Mouse (Mus musculus) liver, embryonic 12.5 days (tissue): ENCODE results near the gene Actg1. TPM values are rescaled to one million over a fixed set of nuclear protein-coding genes. Genes with fewer than 3 reads are reported as not detected.

ENCODE experiments used
- ATAC-seq: fragments of 200-750 bp; cut with Nextera tagmentation; 2 replicates; pipeline ENCODE4 v1.8.0; 2017; ENCODE audit warnings: moderate number of reproducible peaks, mild to moderate bottlenecking, moderate library complexity
- H3K27ac ChIP-seq: fragments of 300-500 bp; sonication (generic); 2 replicates; pipeline ENCODE4 v1.5.1; 2016; ENCODE audit warnings: mild to moderate bottlenecking
- H3K27me3 ChIP-seq: fragments of 300-500 bp; sonication (generic); replicated peaks from 2 replicates; pipeline ENCODE4 v1.6.1; 2016; ENCODE audit warnings: mild to moderate bottlenecking, moderate library complexity
- H3K36me3 ChIP-seq: fragments of 300-500 bp; sonication (generic); 2 replicates; pipeline ENCODE4 v1.6.1; 2016; ENCODE audit warnings: mild to moderate bottlenecking, moderate library complexity
- H3K4me1 ChIP-seq: fragments of 300-500 bp; sonication (generic); 2 replicates; pipeline ENCODE4 v1.6.1; 2016
- H3K4me2 ChIP-seq: fragments of 300-500 bp; sonication (generic); 2 replicates; pipeline ENCODE4 v1.6.1; 2016; ENCODE audit warnings: mild to moderate bottlenecking, moderate library complexity
- H3K4me3 ChIP-seq: fragments of 300-500 bp; sonication (generic); 2 replicates; pipeline ENCODE4 v1.5.1; 2016; ENCODE audit warnings: mild to moderate bottlenecking, moderate library complexity
- H3K9ac ChIP-seq: fragments of 300-500 bp; sonication (generic); 2 replicates; pipeline ENCODE4 v1.6.1; 2016; ENCODE audit warnings: mild to moderate bottlenecking, moderate library complexity
- H3K9me3 ChIP-seq: fragments of 300-500 bp; sonication (generic); replicated peaks from 2 replicates; pipeline ENCODE4 v1.6.1; 2016; ENCODE audit warnings: mild to moderate bottlenecking, moderate library complexity
- WGBS: fragments of 180-500 bp; shearing (Covaris S2); methylation state at CpG from one replicate; pipeline ENCODE4 v1.1.7; 2016; ENCODE audit not compliant: insufficient replicate concordance; 5-methylcytosine and 5-hydroxymethylcytosine counted together
- polyA plus RNA-seq: library from polyadenylated mRNA; unstranded; fragments of >200 nt; fragmentation: Nextera tagmentation; extraction: Ambion mirVana; gene quantifications from 2 replicates; pipeline ENCODE4 v1.2.1, GENCODE M21; 2016

Actg1 gene
- polyA plus RNA-seq, 1 experiment from 2014 or later, result 1,008 TPM

DNA sequence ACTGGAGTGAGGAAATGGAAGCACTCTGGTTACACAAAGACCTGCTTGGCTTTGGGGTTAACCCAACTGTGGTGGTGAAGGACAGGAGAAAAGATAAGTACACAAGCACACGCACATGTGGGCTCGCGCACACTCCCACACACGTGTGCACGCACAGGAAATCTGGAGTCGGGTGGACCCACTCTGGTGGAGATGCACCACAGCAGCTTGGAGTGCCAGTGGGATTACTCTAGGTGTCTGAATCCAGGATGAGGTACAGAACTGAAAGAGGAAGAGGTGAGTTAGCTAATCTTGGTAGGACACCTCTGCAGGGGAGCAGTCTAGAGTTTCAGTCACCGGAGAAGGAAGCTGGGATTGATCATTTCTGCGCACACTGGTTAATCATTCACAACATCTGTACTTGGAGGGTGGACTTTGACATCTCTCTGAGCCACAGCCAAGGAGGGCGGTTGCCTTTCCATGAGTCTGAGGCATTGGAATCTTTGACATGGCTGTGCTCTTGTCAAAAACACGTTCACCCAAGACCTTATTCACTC, 8.3 kb downstream of the Actg1 start:
- Histone ChIP-seq H3K9ac (no peak overlapping the region), H3K4me1 (peaks cover 20% of the 10 kb centered on the region), H3K36me3 (peaks cover under 1% of the 10 kb centered on the region), H3K4me2 (peak overlapping the region; percentile 23; the same call in 1 of the 2 replicates), H3K4me3 (no peak overlapping the region), H3K9me3 (0 out of 2 replicates have a peak, but pooled peaks cover 3% of the 10 kb centered on the region), H3K27ac (peak overlapping the region; percentile 76), H3K27me3 (no peaks in the 10 kb centered on the region)
- 33% methylated on average over 10 of the region's 10 CpGs for WGBS
- ATAC-seq, result peak; percentile 57

DNA sequence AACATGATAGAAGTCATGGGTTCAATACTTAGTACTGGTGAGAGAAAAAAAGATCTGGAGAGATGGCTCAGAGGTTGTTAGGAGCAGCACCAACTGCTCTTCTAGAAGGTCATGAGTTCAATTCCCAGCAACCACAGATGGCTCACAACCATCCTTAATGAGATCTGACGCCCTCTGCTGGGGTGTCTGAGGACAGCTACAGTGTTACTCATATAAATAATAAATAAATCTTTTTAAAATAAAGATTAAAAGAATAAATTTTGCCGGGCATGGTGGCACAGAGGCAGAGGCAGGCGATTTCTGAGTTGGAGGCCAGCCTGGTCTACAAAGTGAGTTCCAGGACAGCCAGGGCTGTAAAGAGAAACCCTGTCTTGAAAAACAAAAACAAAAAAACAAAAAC, 9.6 kb downstream of the Actg1 start:
- H3K36me3 ChIP-seq, result no peaks in the 10 kb centered on the region
- H3K27me3 ChIP-seq, result no peaks in the 10 kb centered on the region
- no peak overlapping the region for H3K27ac ChIP-seq
- peaks cover 12% of the 10 kb centered on the region for H3K4me1 ChIP-seq
- ATAC-seq, result no peak
- H3K9ac ChIP-seq, result no peak overlapping the region
- no peak overlapping the region for H3K4me2 ChIP-seq
- 61% methylated on average over 3 of the region's 3 CpGs for WGBS
- 0 out of 2 replicates have a peak, but pooled peaks cover 6% of the 10 kb centered on the region for H3K9me3 ChIP-seq
- H3K4me3 ChIP-seq, result no peak overlapping the region

DNA sequence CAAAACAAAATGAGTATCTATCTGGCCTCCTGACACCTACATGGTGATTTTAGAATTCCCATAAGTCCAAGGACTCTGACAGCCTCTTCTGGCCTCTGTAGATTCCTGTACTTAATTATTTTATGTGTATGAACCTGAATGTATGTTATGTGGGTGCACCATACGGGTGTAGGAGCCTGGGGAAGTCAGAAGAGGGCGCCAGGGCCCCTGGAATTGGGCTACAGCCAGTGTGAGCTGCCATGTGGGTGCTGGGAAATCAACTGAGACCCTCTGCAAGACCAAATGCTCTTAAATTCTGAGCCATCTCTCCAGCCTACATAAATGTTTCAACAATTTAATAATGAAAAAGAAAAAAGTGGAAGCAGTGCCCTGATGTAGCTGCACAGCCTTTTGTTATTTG, 10.9 kb downstream of the Actg1 start:
- whole genome bisulfite sequencing, result 31% methylated on average over 2 of the region's 2 CpGs
- no peak overlapping the region for H3K4me2 ChIP-seq

DNA sequence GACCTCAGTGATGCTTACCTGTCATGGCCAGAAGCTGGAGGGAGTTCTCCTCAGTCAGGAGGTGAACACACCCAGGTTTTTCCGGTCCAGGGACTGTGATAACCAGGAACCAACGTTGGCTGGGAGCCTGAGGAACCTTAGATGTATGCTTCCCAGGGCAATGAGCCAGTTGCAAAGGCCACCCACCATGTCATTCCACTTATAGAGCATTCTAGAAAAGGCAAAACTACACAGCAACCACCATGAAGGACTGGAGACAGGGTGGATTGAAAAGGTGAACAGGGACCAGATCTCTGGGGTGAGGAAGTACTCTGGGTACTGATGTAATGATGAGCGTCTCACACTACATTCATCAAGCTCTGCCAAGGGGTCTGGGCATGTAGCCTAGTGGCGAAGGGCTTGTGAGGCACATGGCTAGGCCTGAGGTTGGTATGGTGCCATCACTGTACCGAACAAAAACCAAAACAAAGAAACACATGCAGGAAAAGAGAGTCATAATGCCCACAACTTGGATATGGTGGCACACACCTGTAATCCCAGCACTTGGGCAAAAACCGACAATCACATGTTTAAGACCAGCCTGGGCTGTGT, 12.8 kb downstream of the Actg1 start:
- H3K9me3 ChIP-seq, result 0 out of 2 replicates have a peak, but pooled peaks cover 6% of the 10 kb centered on the region
- H3K36me3 ChIP-seq, result no peaks in the 10 kb centered on the region
- no peak overlapping the region for H3K4me3 ChIP-seq
- ATAC-seq, result no peak
- H3K27me3 ChIP-seq, result no peaks in the 10 kb centered on the region
- 61% methylated on average over 6 of the region's 6 CpGs for WGBS
- H3K4me2 ChIP-seq, result no peak overlapping the region
- no peak overlapping the region for H3K9ac ChIP-seq
- no peak overlapping the region for H3K27ac ChIP-seq
- peaks cover 12% of the 10 kb centered on the region for H3K4me1 ChIP-seq

More for the DNA sequence above, 10.9 kb downstream of the Actg1 start:
- no peak overlapping the region for H3K4me3 ChIP-seq
- H3K27me3 ChIP-seq, result no peaks in the 10 kb centered on the region
- no peak overlapping the region for H3K9ac ChIP-seq
- no peak overlapping the region for H3K27ac ChIP-seq
- 0 out of 2 replicates have a peak, but pooled peaks cover 6% of the 10 kb centered on the region for H3K9me3 ChIP-seq
- H3K36me3 ChIP-seq, result no peaks in the 10 kb centered on the region
- no peak for ATAC-seq
- H3K4me1 ChIP-seq, result peaks cover 12% of the 10 kb centered on the region

GRCm38 (mm10) chr11:120320156-120320555, 28.2 kb downstream of the Actg1 start:
- 90% methylated on average over 10 of the region's 10 CpGs for WGBS
- H3K9ac ChIP-seq, result no peak overlapping the region
- H3K4me2 ChIP-seq, result no peak overlapping the region
- no peaks in the 10 kb centered on the region for H3K9me3 ChIP-seq
- H3K4me1 ChIP-seq, result peaks cover 20% of the 10 kb centered on the region
- no peak overlapping the region for H3K27ac ChIP-seq
- no peak overlapping the region for H3K4me3 ChIP-seq
- no peaks in the 10 kb centered on the region for H3K36me3 ChIP-seq
- ATAC-seq, result no peak
- H3K27me3 ChIP-seq, result no peaks in the 10 kb centered on the region

DNA sequence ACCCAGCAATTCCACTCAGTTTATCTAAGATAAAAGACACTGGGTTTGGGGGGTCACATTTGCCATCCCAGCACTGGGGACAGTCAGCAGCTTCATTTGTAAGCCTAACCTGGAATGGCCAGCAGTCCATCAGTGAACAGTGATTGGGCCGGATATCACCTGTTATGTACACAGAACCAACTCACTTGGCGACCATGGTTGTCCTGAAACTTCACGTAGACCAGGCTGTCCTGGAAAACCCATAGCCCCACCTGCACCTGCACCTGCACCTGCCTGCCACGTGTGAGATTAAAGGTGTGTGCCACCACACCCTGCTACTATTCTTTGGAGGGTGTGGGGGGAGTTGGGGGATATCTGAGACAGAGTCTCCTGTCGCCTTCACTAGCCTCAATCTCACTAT, 29.0 kb downstream of the Actg1 start:
- Histone ChIP-seq H3K9ac (no peak overlapping the region), H3K27ac (no peak overlapping the region), H3K36me3 (no peaks in the 10 kb centered on the region), H3K4me3 (no peak overlapping the region), H3K27me3 (no peaks in the 10 kb centered on the region), H3K4me2 (no peak overlapping the region), H3K4me1 (peaks cover 27% of the 10 kb centered on the region), H3K9me3 (no peaks in the 10 kb centered on the region)
- no peak for ATAC-seq
- 85% methylated on average over 5 of the region's 5 CpGs for WGBS

- WGBS, result 46% methylated on average over 7 of the region's 7 CpGs
- H3K36me3 ChIP-seq, result no peaks in the 10 kb centered on the region
- H3K9me3 ChIP-seq, result no peaks in the 10 kb centered on the region
- H3K27ac ChIP-seq, result peak overlapping the region; percentile 96
- peak overlapping the region; percentile 98 for H3K4me2 ChIP-seq
- no peak overlapping the region; the same call in 1 of the 2 replicates for H3K9ac ChIP-seq
- H3K4me3 ChIP-seq, result peak overlapping the region; percentile 64; the same call in 1 of the 2 replicates
- no peak for ATAC-seq
- 0 out of 2 replicates have a peak, but pooled peaks cover 3% of the 10 kb centered on the region for H3K27me3 ChIP-seq
- peaks cover 27% of the 10 kb centered on the region for H3K4me1 ChIP-seq
These were observed 30.9 kb downstream of the Actg1 start for GRCm38 (mm10) chr11:120317456-120317855.

GRCm38 (mm10) chr11:120316690-120317254, 31.6 kb downstream of the Actg1 start:
- Histone ChIP-seq H3K27ac (peak overlapping the region; percentile 96), H3K9ac (peak overlapping the region; percentile 83), H3K4me1 (peaks cover 30% of the 10 kb centered on the region), H3K4me3 (peak overlapping the region; percentile 64), H3K27me3 (0 out of 2 replicates have a peak, but pooled peaks cover 3% of the 10 kb centered on the region), H3K36me3 (no peaks in the 10 kb centered on the region), H3K4me2 (peak overlapping the region; percentile 98), H3K9me3 (no peaks in the 10 kb centered on the region)
- ATAC-seq, result peak; percentile 51
- WGBS, result 15% methylated on average over 13 of the region's 13 CpGs

GRCm38 (mm10) chr11:120315832-120316689, 32.3 kb downstream of the Actg1 start:
- Histone ChIP-seq H3K27ac (peak overlapping the region; percentile 96), H3K36me3 (no peaks in the 10 kb centered on the region), H3K4me3 (peak overlapping the region; percentile 64), H3K9ac (peak overlapping the region; percentile 83), H3K9me3 (no peaks in the 10 kb centered on the region), H3K4me1 (peaks cover 37% of the 10 kb centered on the region), H3K27me3 (0 out of 2 replicates have a peak, but pooled peaks cover 3% of the 10 kb centered on the region), H3K4me2 (peak overlapping the region; percentile 98)
- peak; percentile 98 for ATAC-seq
- WGBS, result 5% methylated on average over 28 of the region's 37 CpGs

GRCm38 (mm10) chr11:120315416-120315761, 33.0 kb downstream of the Actg1 start:
- Histone ChIP-seq H3K4me2 (peak overlapping the region; percentile 98), H3K9me3 (no peaks in the 10 kb centered on the region), H3K9ac (peak overlapping the region; percentile 68), H3K27me3 (0 out of 2 replicates have a peak, but pooled peaks cover 3% of the 10 kb centered on the region), H3K27ac (peak overlapping the region; percentile 96), H3K4me1 (peaks cover 43% of the 10 kb centered on the region), H3K4me3 (peak overlapping the region; percentile 64), H3K36me3 (no peaks in the 10 kb centered on the region)
- 46% methylated on average over 4 of the region's 4 CpGs for WGBS
- ATAC-seq, result no peak

GRCm38 (mm10) chr11:120314721-120315415, 33.5 kb downstream of the Actg1 start:
- WGBS, result 64% methylated on average over 16 of the region's 16 CpGs
- peaks cover 47% of the 10 kb centered on the region for H3K4me1 ChIP-seq
- no peaks in the 10 kb centered on the region for H3K36me3 ChIP-seq
- H3K4me3 ChIP-seq, result peak overlapping the region; percentile 64
- 0 out of 2 replicates have a peak, but pooled peaks cover 3% of the 10 kb centered on the region for H3K27me3 ChIP-seq
- no peak for ATAC-seq
- no peaks in the 10 kb centered on the region for H3K9me3 ChIP-seq
- peak overlapping the region; percentile 96 for H3K27ac ChIP-seq
- H3K9ac ChIP-seq, result peak overlapping the region; percentile 68
- H3K4me2 ChIP-seq, result peak overlapping the region; percentile 98
